Comparison of ENCODE assay signal across 16 mouse cellular contexts in the genomic region with DNA sequence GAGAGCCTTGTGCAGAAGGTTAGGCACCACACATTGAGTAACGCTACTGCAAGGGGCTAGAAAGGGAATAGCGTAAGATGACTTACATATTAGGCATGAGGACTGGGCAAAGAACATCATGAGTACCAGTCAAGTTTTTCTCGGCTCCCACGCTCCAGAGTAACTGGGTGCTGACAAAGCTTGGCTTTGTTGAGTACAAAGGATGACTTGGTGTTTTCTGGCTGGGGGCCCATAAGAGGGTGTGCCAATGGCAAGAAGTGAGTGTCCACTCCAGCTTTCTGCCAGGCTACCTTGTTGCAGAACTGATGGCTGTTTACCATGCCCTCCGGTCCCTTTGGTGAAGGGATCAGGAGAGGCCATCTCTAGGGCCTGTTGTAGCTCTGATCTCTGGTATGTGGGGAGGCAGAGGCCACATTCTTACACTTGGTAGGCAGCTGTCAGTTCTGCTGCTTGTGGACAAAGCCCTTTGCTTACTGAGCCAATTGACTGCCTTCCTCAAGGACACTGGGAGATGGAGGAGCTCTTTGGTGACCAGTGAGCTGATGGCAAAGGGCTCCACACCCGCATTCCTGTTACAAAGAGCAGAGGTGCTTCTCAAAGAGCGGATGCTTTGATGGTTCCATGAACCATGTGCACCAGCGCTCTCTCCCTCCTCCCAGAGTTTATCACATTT. TPM values are rescaled to one million over a fixed set of nuclear protein-coding genes. Genes with fewer than 3 reads are reported as not detected.
DNase-seq lines count a peak whose midpoint lies in the region; ATAC-seq lines count a peak whose summit lies in the region.
"Had no signal": no experiment of that assay in that cellular context is flagged by ENCODE, and none has a peak within 500 bp of the region (broad histone marks: within the 10 kb centered on the region; RNA-seq: fewer than 3 reads in every experiment).

No protein-coding gene starts in this region.

- H3K27me3 ChIP-seq in megakaryocyte, embryonic 14.5 days (replicated peaks), result no peaks in the 10 kb centered on the region

- DNase-seq in cerebellum, postnatal 14 days, result peak; percentile 15 to 29
- no peak for DNase-seq in cerebellum, adult 8-10 months
- peak; percentile 99 for DNase-seq in fat pad, adult 2 months (ENCODE audit: extremely low read depth, low read depth, low spot score)
- DNase-seq in testis, postnatal 14 days (ENCODE audit: low spot score), result peak; percentile 77
- DNase-seq in retina, embryonic 14.5 days (ENCODE audit: low spot score), result no peak
- no peak for DNase-seq in spleen, postnatal 14 days (ENCODE audit: low spot score in 2 of 2)
- DNase-seq: B cell, adult 2 months; gastrocnemius, postnatal 25 days; layer of hippocampus, postnatal 36 days; right cerebral cortex, adult 18-20 months had no signal

- H3K9me3 ChIP-seq in megakaryocyte, embryonic 14.5 days, result no peaks in the 10 kb centered on the region

- no peak for ATAC-seq in megakaryocyte, adult 5-6 weeks (ENCODE audit: poor library complexity, severe bottlenecking)

- peak overlapping the region; percentile 60 for H3K4me3 ChIP-seq in megakaryocyte, embryonic 14.5 days (replicated peaks)

- H3K4me1 ChIP-seq in megakaryocyte, embryonic 14.5 days, result peaks cover 86% of the 10 kb centered on the region

- no peaks in the 10 kb centered on the region for H3K36me3 ChIP-seq in megakaryocyte, embryonic 14.5 days (replicated peaks; ENCODE audit: low read length)

RNA-seq across cellular contexts. Expression of gene Scgb1a1, which starts 26.4 kb away (rescaled TPM):
- polyA plus RNA-seq in megakaryocyte, embryonic 14.5 days (2012; ENCODE audit: insufficient read depth, low replicate concordance), result not detected in 2 replicates
- total RNA-seq in megakaryocyte, adult 5-6 weeks (2015), result 0.82 and 1.5 TPM in 2 replicates
- total RNA-seq in megakaryocyte, adult 5-6 weeks (2017), result 1.6 TPM in 1 of 2 replicates, not detected in the other
- total RNA-seq: common myeloid progenitor, adult 5-6 weeks; gastrocnemius, postnatal 25 days; layer of hippocampus, postnatal 36 days; MEL had no signal
- polyA plus RNA-seq: limb, embryonic 14.5 days; stomach, embryonic 14.5 days had no signal

Comparison
In these comparisons a context has a peak if more than half of its experiments do, and no peak if none do; other contexts are left out.
1. DNase-seq: peak in cerebellum, postnatal 14 days (2 of 2), fat pad, adult 2 months (single experiment) and testis, postnatal 14 days (single experiment); none in cerebellum, adult 8-10 months (single experiment), retina, embryonic 14.5 days (single experiment) and spleen, postnatal 14 days (0 of 2).